Mouse (Mus musculus) adrenal gland, postnatal 0 days (tissue): ENCODE results near the gene Mrgprf. TPM values are rescaled to one million over a fixed set of nuclear protein-coding genes. Genes with fewer than 3 reads are reported as not detected.

Experiments
- polyA plus RNA-seq: library from polyadenylated mRNA; unstranded; fragments of >200 nt; fragmentation: Nextera tagmentation; extraction: Ambion mirVana; gene quantifications from 2 replicates; pipeline ENCODE4 v1.2.1, GENCODE M21; 2015

Mrgprf gene
- polyA plus RNA-seq = 6.7 and 8.3 TPM in 2 replicates

GRCm38 (mm10) chr7:145300321-145301007 is at the start of gene Mrgprf:
TSS of gene Mrgprf (plus strand) at chr7:145300828.

DNA sequence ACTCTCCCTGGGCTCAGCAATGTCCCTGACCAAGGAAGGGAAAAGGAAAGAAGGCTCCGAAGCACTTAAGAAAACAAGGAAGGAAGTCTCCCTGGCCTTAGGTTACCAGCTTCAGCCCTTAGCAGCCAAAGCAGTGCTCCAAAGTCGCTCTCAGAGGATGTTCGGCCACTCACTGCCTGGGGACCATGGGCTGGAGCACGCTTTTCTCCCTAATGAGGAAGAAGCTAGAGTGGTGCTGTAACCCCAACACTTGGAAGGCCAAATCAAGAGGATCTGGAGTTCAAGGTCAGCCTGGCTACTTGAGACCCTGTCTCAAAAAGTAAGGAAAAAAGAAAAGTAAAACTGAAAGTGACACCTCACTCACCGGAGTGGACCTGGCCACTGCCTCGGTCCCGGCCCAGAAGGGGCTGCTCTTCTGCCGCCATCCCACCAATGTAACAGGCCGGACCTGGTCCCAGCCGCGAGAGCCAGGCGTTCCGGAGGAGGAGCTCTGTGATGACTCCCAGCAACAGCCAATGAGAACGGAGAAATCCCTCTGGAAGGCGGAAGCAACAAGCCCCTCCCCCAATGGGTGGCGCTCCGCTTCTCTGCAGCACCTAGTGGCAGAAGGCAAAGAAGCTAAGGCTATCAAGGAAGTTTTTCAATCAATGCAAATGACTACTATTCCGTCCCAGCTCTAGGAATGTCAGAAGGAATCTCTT is 17.0 kb upstream of the Mrgprf start, which contains the start of gene Tpcn2:
TSS of gene Tpcn2 (minus strand) at position 525 of the 701 bp plus-strand sequence.

DNA sequence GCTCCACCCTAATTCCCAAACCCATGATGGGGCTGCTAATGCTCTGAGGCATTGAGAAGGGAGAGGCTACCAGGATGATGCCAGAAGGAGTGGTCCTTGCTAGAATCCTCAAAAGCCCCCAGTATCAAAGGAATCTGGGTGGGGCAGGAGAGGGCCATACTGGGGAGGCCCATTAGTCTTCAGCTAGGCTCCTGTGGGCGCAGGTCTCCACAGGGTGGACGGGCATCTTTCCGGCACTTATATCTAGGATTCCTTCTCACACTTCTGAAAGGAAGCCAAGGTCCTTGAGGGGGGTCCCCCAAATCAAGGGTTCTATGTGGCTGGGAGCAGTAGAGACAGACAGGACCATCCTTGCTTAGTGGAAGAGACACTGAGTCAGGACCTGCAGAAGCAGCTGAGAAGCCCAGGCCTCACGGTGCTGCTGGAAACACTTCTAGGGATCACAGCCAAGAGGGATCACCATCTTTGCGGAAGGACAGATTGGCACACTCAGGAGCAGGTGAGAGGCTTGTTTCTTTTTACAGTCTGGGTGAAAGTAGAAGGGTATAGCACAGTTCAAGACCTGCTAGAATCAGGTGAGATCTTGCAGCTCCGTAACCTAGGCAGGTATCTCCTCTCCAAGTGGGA is 14.3 kb downstream of the Mrgprf start, which contains the start of gene Mrgprd:
TSS of gene Mrgprd (plus strand) at position 51 of the 627 bp plus-strand sequence.

Other genes starting within 250 kb of the Mrgprf start
- gene 1810010D01Rik, start 92.7 kb upstream of the Mrgprf start, polyA plus RNA-seq = 0.63 TPM in 1 of 2 replicates, not detected in the other
- 4.7 and 9.3 TPM in 2 replicates for gene Tpcn2, start 16.8 kb upstream of the Mrgprf start, polyA plus RNA-seq
- gene Mrgprd, start 14.0 kb downstream of the Mrgprf start, polyA plus RNA-seq = not detected in 2 replicates